Mouse (Mus musculus): ENCODE data around the gene Sh3d19.

- TF ChIP-seq POLR2A (IDR thresholded peaks at IDR 0.05; ENCODE audit: insufficient read depth, low read depth, low read length) (peak; percentile 83), CTCF (IDR thresholded peaks at IDR 0.05; ENCODE audit: insufficient read depth, low read depth, low read length) (peak; percentile 88)
Observed at GRCm38 (mm10) chr3:86142263-86142933, 171.5 kb downstream of the Sh3d19 start, which contains the start of gene Rps3a1.
